Mouse (Mus musculus) liver, embryonic 13.5 days (tissue): ENCODE data around the gene Hoxa5. TPM values are rescaled to one million over a fixed set of nuclear protein-coding genes. Genes with fewer than 3 reads are reported as not detected.

Source experiments
- ATAC-seq: fragments of 200-750 bp; cut with Nextera tagmentation; 2 replicates; pipeline ENCODE4 v1.8.0; 2017; ENCODE audit warnings: low read depth, mild to moderate bottlenecking, moderate number of reproducible peaks, moderate library complexity
- DNase-seq: peaks from one replicate; pipeline ENCODE4 v3.0.0; 2022
- H3K27ac ChIP-seq: fragments of 300-500 bp; sonication (generic); 2 replicates; pipeline ENCODE4 v1.5.1; 2015; ENCODE audit warnings: moderate library complexity, mild to moderate bottlenecking, inconsistent platforms
- H3K27me3 ChIP-seq: fragments of 300-500 bp; sonication (generic); 2 replicates; pipeline ENCODE4 v1.6.1; 2015; ENCODE audit warnings: mild to moderate bottlenecking, inconsistent platforms
- H3K36me3 ChIP-seq: fragments of 300-500 bp; sonication (generic); 2 replicates; pipeline ENCODE4 v1.6.1; 2015; ENCODE audit warnings: mild to moderate bottlenecking, inconsistent platforms
- H3K4me1 ChIP-seq: fragments of 300-500 bp; sonication (generic); replicated peaks from 2 replicates; pipeline ENCODE4 v1.6.1; 2015; ENCODE audit warnings: inconsistent platforms
- H3K4me2 ChIP-seq: fragments of 300-500 bp; sonication (generic); 2 replicates; pipeline ENCODE4 v1.6.1; 2015; ENCODE audit warnings: inconsistent platforms, mild to moderate bottlenecking, moderate library complexity
- H3K4me3 ChIP-seq: fragments of 300-500 bp; sonication (generic); replicated peaks from 2 replicates; pipeline ENCODE4 v1.5.1; 2015; ENCODE audit warnings: mild to moderate bottlenecking, inconsistent platforms
- H3K9ac ChIP-seq: fragments of 300-500 bp; sonication (generic); 2 replicates; pipeline ENCODE4 v1.6.1; 2015; ENCODE audit warnings: mild to moderate bottlenecking, inconsistent platforms
- H3K9me3 ChIP-seq: fragments of 300-500 bp; sonication (generic); replicated peaks from 2 replicates; pipeline ENCODE4 v1.6.1; 2016; ENCODE audit warnings: inconsistent platforms
- WGBS: fragments of 180-500 bp; shearing (Covaris S2); methylation state at CpG from one replicate; pipeline ENCODE4 v1.1.7; 2015; ENCODE audit not compliant: insufficient replicate concordance; 5-methylcytosine and 5-hydroxymethylcytosine counted together
- polyA plus RNA-seq: library from polyadenylated mRNA; unstranded; fragments of >200 nt; fragmentation: Nextera tagmentation; extraction: Ambion mirVana; gene quantifications from 2 replicates; pipeline ENCODE4 v1.2.1, GENCODE M21; 2015

Gene Hoxa5
- polyA plus RNA-seq = 0.83 and 1.2 TPM in 2 replicates

DNA sequence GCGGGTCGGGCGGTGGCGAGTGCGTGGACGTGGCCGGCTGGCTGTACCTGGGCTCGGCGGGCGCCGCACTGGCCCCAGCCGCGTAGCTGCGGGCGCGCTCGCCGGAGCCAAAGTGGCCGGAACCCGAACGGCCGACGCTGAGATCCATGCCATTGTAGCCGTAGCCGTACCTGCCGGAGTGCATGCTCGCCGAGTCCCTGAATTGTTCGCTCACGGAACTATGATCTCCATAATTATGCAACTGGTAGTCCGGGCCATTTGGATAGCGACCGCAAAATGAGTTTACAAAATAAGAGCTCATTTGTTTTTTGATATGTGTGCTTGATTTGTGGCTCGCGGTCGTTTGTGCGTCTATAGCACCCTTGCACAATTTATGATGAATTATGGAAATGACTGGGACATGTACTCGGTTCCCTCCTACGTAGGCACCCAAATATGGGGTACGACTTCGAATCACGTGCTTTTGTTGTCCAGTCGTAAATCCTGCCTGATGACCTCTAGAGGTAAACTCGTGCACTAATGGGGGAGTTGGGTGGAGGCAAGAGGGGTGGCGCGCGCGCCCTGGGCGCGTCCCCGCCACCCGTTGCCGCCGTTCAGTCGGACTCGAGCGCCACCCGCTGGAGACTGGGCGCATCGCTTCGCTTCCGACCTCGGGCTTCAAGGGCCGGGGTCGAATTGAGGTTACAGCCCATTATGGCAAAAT is at the start of gene Hoxa5:
TSS of gene Hoxa5 (minus strand) at position 538 of the 703 bp plus-strand sequence.
- no peak within 1 kb of the TSS for H3K27ac ChIP-seq
- H3K9ac ChIP-seq = peak within 1 kb of the TSS; percentile 59
- WGBS = under 1% methylated on average over 65 of the region's 65 CpGs
- H3K36me3 ChIP-seq = no peaks in the 10 kb centered on the region
- peak within 1 kb of the TSS; percentile 53 for H3K4me3 ChIP-seq
- no peaks in the 10 kb centered on the region for H3K9me3 ChIP-seq
- peaks cover 8% of the 10 kb centered on the region; the same call in 1 of the 2 replicates for H3K4me1 ChIP-seq
- H3K27me3 ChIP-seq = peaks cover 100% of the 10 kb centered on the region
- ATAC-seq (no peak), DNase-seq (no peak)
- H3K4me2 ChIP-seq = peak within 1 kb of the TSS; percentile 63

- peak overlapping the region; percentile 10; the same call in 1 of the 2 replicates for H3K4me3 ChIP-seq
Measured at GRCm38 (mm10) chr6:52253511-52254500, 49.4 kb upstream of the Hoxa5 start.

GRCm38 (mm10) chr6:52252775-52253376 is 48.5 kb upstream of the Hoxa5 start:
- H3K9me3 ChIP-seq = no peaks in the 10 kb centered on the region
- WGBS = 2% methylated on average over 35 of the region's 35 CpGs
- ATAC-seq (no peak), DNase-seq (no peak)
- no peaks in the 10 kb centered on the region for H3K36me3 ChIP-seq
- no peak overlapping the region for H3K9ac ChIP-seq
- H3K27ac ChIP-seq = no peak overlapping the region
- H3K4me3 ChIP-seq = 0 out of 2 replicates have a peak overlapping the region, but pooled peaks have one; percentile 10
- H3K4me2 ChIP-seq = no peak overlapping the region
- H3K27me3 ChIP-seq = peaks cover 98% of the 10 kb centered on the region
- H3K4me1 ChIP-seq = no peaks in the 10 kb centered on the region

More at GRCm38 (mm10) chr6:52253511-52254500, 49.4 kb upstream of the Hoxa5 start:
- Histone ChIP-seq H3K27me3 (peaks cover 98% of the 10 kb centered on the region), H3K4me2 (no peak overlapping the region), H3K9me3 (no peaks in the 10 kb centered on the region), H3K36me3 (no peaks in the 10 kb centered on the region), H3K27ac (no peak overlapping the region), H3K4me1 (no peaks in the 10 kb centered on the region), H3K9ac (no peak overlapping the region)
- ATAC-seq (no peak), DNase-seq (no peak)
- 2% methylated on average over 59 of the region's 59 CpGs for WGBS

DNA sequence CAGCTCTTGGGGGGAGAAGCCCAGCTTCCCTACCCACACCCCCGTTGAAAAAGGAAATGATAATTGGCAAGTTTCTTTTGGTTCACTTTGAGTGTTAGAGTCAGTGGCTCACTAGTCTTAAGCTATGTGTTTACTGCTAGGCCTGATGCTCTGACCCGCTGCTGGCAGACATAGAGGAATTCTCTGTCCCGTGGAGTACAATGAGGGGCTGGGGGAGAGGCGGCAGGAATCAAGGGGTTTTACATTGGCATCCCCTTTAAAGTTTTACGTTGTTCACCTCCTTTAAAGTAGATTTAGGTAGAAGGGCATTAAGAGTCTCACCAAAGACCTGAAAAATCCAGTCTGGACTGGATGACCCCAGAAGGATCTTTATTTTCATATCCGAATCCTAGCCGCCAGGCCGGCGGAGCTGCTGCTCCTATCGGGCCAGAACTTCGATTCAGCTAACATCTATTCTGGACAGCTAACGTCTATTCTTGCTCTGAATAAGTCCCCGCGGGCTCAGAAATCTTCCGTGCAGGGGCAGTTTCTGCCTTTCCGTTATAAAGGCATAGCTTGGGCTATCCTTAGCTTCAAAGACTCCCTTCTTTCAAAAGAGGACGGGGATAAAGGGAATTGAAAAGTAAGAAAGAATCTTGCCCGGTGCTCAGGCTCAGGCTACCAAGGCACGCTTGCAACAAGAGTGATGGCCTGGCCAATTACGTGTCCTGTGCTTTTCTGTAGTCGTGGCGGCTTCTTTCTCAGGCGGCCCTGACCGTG is 47.8 kb upstream of the Hoxa5 start:
- Histone ChIP-seq H3K9me3 (no peaks in the 10 kb centered on the region), H3K4me2 (no peak overlapping the region), H3K36me3 (no peaks in the 10 kb centered on the region), H3K4me3 (no peak overlapping the region), H3K27me3 (peaks cover 99% of the 10 kb centered on the region), H3K4me1 (no peaks in the 10 kb centered on the region), H3K27ac (no peak overlapping the region), H3K9ac (no peak overlapping the region)
- ATAC-seq (no peak), DNase-seq (no peak)
- WGBS = 2% methylated on average over 24 of the region's 24 CpGs

DNA sequence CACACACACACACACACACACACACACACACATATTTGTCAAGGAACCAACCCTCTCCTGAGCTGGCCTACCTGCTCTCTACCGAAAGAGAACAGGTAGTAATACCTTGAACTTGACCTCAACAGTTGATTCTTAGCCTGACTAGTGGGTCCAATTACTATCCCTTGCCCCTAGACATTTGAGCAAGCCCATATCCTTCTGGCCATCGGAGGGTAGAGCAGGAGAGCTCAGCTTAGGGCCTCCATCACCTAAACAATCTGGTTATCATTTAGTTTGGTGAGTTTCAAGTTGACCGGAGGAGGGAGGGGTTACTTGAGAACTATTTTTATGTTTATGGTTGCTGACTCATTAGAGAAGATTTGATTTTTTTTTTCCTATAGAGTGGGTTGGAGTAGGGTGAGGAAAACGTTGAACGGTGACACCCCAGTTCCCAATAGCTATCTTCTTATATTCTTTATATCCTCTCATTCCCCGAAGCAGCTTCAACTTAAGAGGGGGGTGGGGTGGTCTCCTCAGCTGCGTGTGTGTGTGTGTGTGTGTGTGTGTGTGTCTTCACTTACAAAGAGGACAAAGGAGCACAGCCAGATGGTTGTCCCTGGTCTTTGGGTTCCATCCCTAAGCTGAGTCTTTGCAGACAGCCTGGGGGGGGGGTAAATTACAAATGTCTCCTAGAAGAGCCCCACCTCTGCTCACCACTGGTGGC is 46.9 kb upstream of the Hoxa5 start:
- no peak for DNase-seq
- Histone ChIP-seq H3K4me3 (no peak overlapping the region), H3K9ac (no peak overlapping the region), H3K4me1 (no peaks in the 10 kb centered on the region), H3K27me3 (peaks cover 100% of the 10 kb centered on the region), H3K36me3 (no peaks in the 10 kb centered on the region), H3K9me3 (no peaks in the 10 kb centered on the region), H3K4me2 (no peak overlapping the region), H3K27ac (no peak overlapping the region)
- ATAC-seq = no peak
- WGBS = 9% methylated on average over 7 of the region's 7 CpGs

- Histone ChIP-seq H3K27me3 (peaks cover 100% of the 10 kb centered on the region), H3K4me3 (no peak overlapping the region), H3K4me2 (no peak overlapping the region), H3K4me1 (0 out of 2 replicates have a peak, but pooled peaks cover 2% of the 10 kb centered on the region), H3K9ac (no peak overlapping the region), H3K9me3 (no peaks in the 10 kb centered on the region), H3K36me3 (no peaks in the 10 kb centered on the region), H3K27ac (no peak overlapping the region)
- no peak for DNase-seq
- 3% methylated on average over 4 of the region's 4 CpGs for WGBS
- ATAC-seq = no peak
Measured at GRCm38 (mm10) chr6:52249826-52250225, 45.4 kb upstream of the Hoxa5 start.

- DNase-seq (no peak), ATAC-seq (no peak)
- H3K4me2 ChIP-seq = no peak overlapping the region
- no peaks in the 10 kb centered on the region for H3K9me3 ChIP-seq
- no peak overlapping the region for H3K4me3 ChIP-seq
- H3K4me1 ChIP-seq = 0 out of 2 replicates have a peak, but pooled peaks cover 2% of the 10 kb centered on the region
- no peaks in the 10 kb centered on the region for H3K36me3 ChIP-seq
- no peak overlapping the region for H3K9ac ChIP-seq
- 1% methylated on average over 16 of the region's 16 CpGs for WGBS
- H3K27ac ChIP-seq = no peak overlapping the region
- peaks cover 100% of the 10 kb centered on the region for H3K27me3 ChIP-seq
Measured at GRCm38 (mm10) chr6:52249415-52249738, 45.0 kb upstream of the Hoxa5 start.

GRCm38 (mm10) chr6:52248638-52249414 is 44.4 kb upstream of the Hoxa5 start:
- ATAC-seq (no peak), DNase-seq (no peak)
- 0 out of 2 replicates have a peak, but pooled peaks cover 2% of the 10 kb centered on the region for H3K4me1 ChIP-seq
- no peaks in the 10 kb centered on the region for H3K9me3 ChIP-seq
- 3% methylated on average over 27 of the region's 27 CpGs for WGBS
- no peak overlapping the region for H3K27ac ChIP-seq
- H3K4me2 ChIP-seq = no peak overlapping the region
- H3K27me3 ChIP-seq = peaks cover 100% of the 10 kb centered on the region
- no peaks in the 10 kb centered on the region for H3K36me3 ChIP-seq
- H3K9ac ChIP-seq = no peak overlapping the region
- no peak overlapping the region for H3K4me3 ChIP-seq

DNA sequence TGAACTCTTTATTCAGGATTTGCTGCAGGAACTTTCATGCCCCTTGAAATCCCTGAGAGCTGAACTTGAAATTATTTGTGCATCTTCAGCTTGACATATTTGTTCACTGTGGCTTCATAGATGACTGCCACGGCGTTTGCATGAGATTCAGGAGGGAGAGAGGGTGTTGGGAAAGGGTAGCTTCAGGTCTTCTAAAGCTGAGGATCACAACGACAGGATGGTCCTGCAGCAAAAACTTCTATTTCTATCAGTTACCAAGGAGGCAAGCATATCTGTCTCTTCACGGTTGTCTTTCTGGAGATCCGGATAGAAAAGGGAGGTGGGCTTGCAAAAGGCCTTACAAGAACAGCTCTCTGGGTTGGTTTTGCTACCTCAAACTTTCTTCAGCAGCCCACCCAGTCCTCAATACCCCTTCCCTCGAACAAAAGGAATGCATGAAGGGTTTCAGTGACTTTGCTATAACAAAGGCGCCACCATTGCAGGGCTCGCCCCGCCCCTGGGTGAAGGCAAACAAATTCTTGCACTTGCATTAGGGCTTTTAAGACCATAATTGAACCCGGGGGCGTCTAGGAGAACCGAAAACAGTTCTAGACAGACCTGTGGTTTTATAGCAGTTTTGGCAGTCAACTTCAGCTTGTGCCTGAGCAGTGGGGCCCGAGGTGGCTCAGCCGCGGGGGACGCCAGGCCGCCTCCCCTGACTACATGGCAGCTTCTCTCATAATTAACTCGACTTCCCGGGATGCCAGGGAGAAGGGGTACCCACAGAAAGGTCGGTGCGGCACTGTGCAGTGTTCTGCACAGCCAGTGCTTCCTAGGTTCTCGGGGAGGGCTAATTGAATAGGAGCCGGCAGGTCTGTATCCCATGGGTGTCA is 43.6 kb upstream of the Hoxa5 start:
- 0 out of 2 replicates have a peak, but pooled peaks cover 2% of the 10 kb centered on the region for H3K4me1 ChIP-seq
- H3K9ac ChIP-seq = no peak overlapping the region
- no peak overlapping the region for H3K27ac ChIP-seq
- H3K4me3 ChIP-seq = no peak overlapping the region
- no peaks in the 10 kb centered on the region for H3K9me3 ChIP-seq
- H3K4me2 ChIP-seq = no peak overlapping the region
- 3% methylated on average over 23 of the region's 23 CpGs for WGBS
- H3K36me3 ChIP-seq = no peaks in the 10 kb centered on the region
- H3K27me3 ChIP-seq = peaks cover 100% of the 10 kb centered on the region
- no peak for ATAC-seq
- no peak for DNase-seq
